Mouse (Mus musculus): Measurements from ENCODE around the gene Cpsf3.

- TF ChIP-seq CTCF (conservative IDR thresholded peaks at IDR 0.05; ENCODE audit: low read length) (no peak), NANOG (IDR thresholded peaks at IDR 0.05; ENCODE audit: borderline replicate concordance, low read length) (no peak), POU5F1 (IDR thresholded peaks at IDR 0.05; ENCODE audit: borderline replicate concordance, low read length) (no peak)
These were observed 37.1 kb downstream of the Cpsf3 start for GRCm38 (mm10) chr12:21322296-21322695.
